Mouse (Mus musculus): ENCODE measurements at regions not wholly inside any gene's neighbourhood (a gene's known extent, or its start where the extent isn't known, plus 50 kb on each side); places are given as distances from the start of the nearest gene placed in this dataset.

GRCm38 (mm10) chr16:15237836-15238235 lies 79.4 kb upstream of the Gm21897 start:
- Histone ChIP-seq H3K4me1 (ENCODE audit: control insufficient read depth, insufficient read depth, insufficient read length, low read length) (no peaks in the 10 kb centered on the region), H3K27ac (ENCODE audit: insufficient read depth, low read depth, low read length) (no peak overlapping the region), H3K4me3 (ENCODE audit: low read depth, low read length) (no peak overlapping the region), H3K27me3 (ENCODE audit: control insufficient read depth, insufficient read depth, low read length) (no peaks in the 10 kb centered on the region), H3K36me3 (ENCODE audit: control insufficient read depth, insufficient read depth, low read length) (no peaks in the 10 kb centered on the region)
- TF ChIP-seq POLR2A (IDR thresholded peaks at IDR 0.05; ENCODE audit: low read depth, low read length) (no peak), CTCF (IDR thresholded peaks at IDR 0.05; ENCODE audit: extremely low read depth, insufficient read length, insufficient replicate concordance, low read depth, low read length) (no peak)

- no peaks in the 10 kb centered on the region for H3K4me1 ChIP-seq (ENCODE audit: control insufficient read depth, insufficient read depth, insufficient read length, low read length)
- H3K27me3 ChIP-seq (ENCODE audit: control insufficient read depth, insufficient read depth, low read length), result no peaks in the 10 kb centered on the region
- TF ChIP-seq CTCF (IDR thresholded peaks at IDR 0.05; ENCODE audit: extremely low read depth, insufficient read length, insufficient replicate concordance, low read depth, low read length) (no peak), POLR2A (IDR thresholded peaks at IDR 0.05; ENCODE audit: low read depth, low read length) (no peak)
- H3K4me3 ChIP-seq (ENCODE audit: low read depth, low read length), result no peak overlapping the region
- no peaks in the 10 kb centered on the region for H3K36me3 ChIP-seq (ENCODE audit: control insufficient read depth, insufficient read depth, low read length)
- H3K27ac ChIP-seq (ENCODE audit: insufficient read depth, low read depth, low read length), result no peak overlapping the region
These were observed 78.8 kb upstream of the Gm21897 start for GRCm38 (mm10) chr16:15238449-15238848.

- TF ChIP-seq POLR2A (IDR thresholded peaks at IDR 0.05; ENCODE audit: low read depth, low read length), result no peak
- no peak for TF ChIP-seq CTCF (IDR thresholded peaks at IDR 0.05; ENCODE audit: extremely low read depth, insufficient read length, insufficient replicate concordance, low read depth, low read length)
- Histone ChIP-seq H3K27me3 (ENCODE audit: control insufficient read depth, insufficient read depth, low read length) (no peaks in the 10 kb centered on the region), H3K4me3 (ENCODE audit: low read depth, low read length) (no peak overlapping the region), H3K4me1 (ENCODE audit: control insufficient read depth, insufficient read depth, insufficient read length, low read length) (no peaks in the 10 kb centered on the region), H3K36me3 (ENCODE audit: control insufficient read depth, insufficient read depth, low read length) (no peaks in the 10 kb centered on the region), H3K27ac (ENCODE audit: insufficient read depth, low read depth, low read length) (no peak overlapping the region)
These were observed 67.1 kb upstream of the Gm21897 start for GRCm38 (mm10) chr16:15250186-15250585.

GRCm38 (mm10) chr16:15251686-15252085 lies 65.6 kb upstream of the Gm21897 start:
- Histone ChIP-seq H3K4me3 (ENCODE audit: low read depth, low read length) (no peak overlapping the region), H3K4me1 (ENCODE audit: control insufficient read depth, insufficient read depth, insufficient read length, low read length) (no peaks in the 10 kb centered on the region), H3K27ac (ENCODE audit: insufficient read depth, low read depth, low read length) (no peak overlapping the region), H3K27me3 (ENCODE audit: control insufficient read depth, insufficient read depth, low read length) (no peaks in the 10 kb centered on the region), H3K36me3 (ENCODE audit: control insufficient read depth, insufficient read depth, low read length) (no peaks in the 10 kb centered on the region)
- no peak for TF ChIP-seq POLR2A (IDR thresholded peaks at IDR 0.05; ENCODE audit: low read depth, low read length)
- TF ChIP-seq CTCF (IDR thresholded peaks at IDR 0.05; ENCODE audit: extremely low read depth, insufficient read length, insufficient replicate concordance, low read depth, low read length), result no peak
- 54% methylated on average over 2 of the region's 2 CpGs for WGBS

- 75% methylated on average over 6 of the region's 6 CpGs for WGBS
- Histone ChIP-seq H3K36me3 (ENCODE audit: control insufficient read depth, insufficient read depth, low read length) (no peaks in the 10 kb centered on the region), H3K4me1 (ENCODE audit: control insufficient read depth, insufficient read depth, insufficient read length, low read length) (no peaks in the 10 kb centered on the region), H3K27me3 (ENCODE audit: control insufficient read depth, insufficient read depth, low read length) (no peaks in the 10 kb centered on the region), H3K27ac (ENCODE audit: insufficient read depth, low read depth, low read length) (no peak overlapping the region), H3K4me3 (ENCODE audit: low read depth, low read length) (no peak overlapping the region)
- no peak for TF ChIP-seq POLR2A (IDR thresholded peaks at IDR 0.05; ENCODE audit: low read depth, low read length)
- no peak for TF ChIP-seq CTCF (IDR thresholded peaks at IDR 0.05; ENCODE audit: extremely low read depth, insufficient read length, insufficient replicate concordance, low read depth, low read length)
These were observed 64.5 kb upstream of the Gm21897 start for GRCm38 (mm10) chr16:15252666-15253347.

- H3K36me3 ChIP-seq (ENCODE audit: control insufficient read depth, insufficient read depth, low read length), result no peaks in the 10 kb centered on the region
- no peak overlapping the region for H3K27ac ChIP-seq (ENCODE audit: insufficient read depth, low read depth, low read length)
- no peak overlapping the region for H3K4me3 ChIP-seq (ENCODE audit: low read depth, low read length)
- no peaks in the 10 kb centered on the region for H3K4me1 ChIP-seq (ENCODE audit: control insufficient read depth, insufficient read depth, insufficient read length, low read length)
- WGBS, result 69% methylated on average over 3 of the region's 3 CpGs
- no peaks in the 10 kb centered on the region for H3K27me3 ChIP-seq (ENCODE audit: control insufficient read depth, insufficient read depth, low read length)
- TF ChIP-seq CTCF (IDR thresholded peaks at IDR 0.05; ENCODE audit: extremely low read depth, insufficient read length, insufficient replicate concordance, low read depth, low read length), result no peak
- no peak for TF ChIP-seq POLR2A (IDR thresholded peaks at IDR 0.05; ENCODE audit: low read depth, low read length)
These were observed 63.9 kb upstream of the Gm21897 start for GRCm38 (mm10) chr16:15253348-15253693.

- TF ChIP-seq CTCF (IDR thresholded peaks at IDR 0.05; ENCODE audit: extremely low read depth, insufficient read length, insufficient replicate concordance, low read depth, low read length), result no peak
- no peak for TF ChIP-seq POLR2A (IDR thresholded peaks at IDR 0.05; ENCODE audit: low read depth, low read length)
- Histone ChIP-seq H3K36me3 (ENCODE audit: control insufficient read depth, insufficient read depth, low read length) (no peaks in the 10 kb centered on the region), H3K27ac (ENCODE audit: insufficient read depth, low read depth, low read length) (no peak overlapping the region), H3K27me3 (ENCODE audit: control insufficient read depth, insufficient read depth, low read length) (no peaks in the 10 kb centered on the region), H3K4me3 (ENCODE audit: low read depth, low read length) (no peak overlapping the region), H3K4me1 (ENCODE audit: control insufficient read depth, insufficient read depth, insufficient read length, low read length) (no peaks in the 10 kb centered on the region)
- WGBS, result 57% methylated on average over 2 of the region's 2 CpGs
These were observed 62.6 kb upstream of the Gm21897 start for GRCm38 (mm10) chr16:15254669-15255068.

Measured in small intestine, adult 2 months (tissue).